Mouse (Mus musculus) limb, embryonic 12.5 days (tissue): ENCODE results near the gene BC034090. TPM values are rescaled to one million over a fixed set of nuclear protein-coding genes. Genes with fewer than 3 reads are reported as not detected.
A peak's percentile ranks its signal among the peaks of the same experiment; 100 is the strongest.
"Not testable (repeated sequence)": the region's sequence is repeated elsewhere in the genome, so short reads cannot be mapped to it uniquely, and the experiment has no call there.

Source experiments
- ATAC-seq: fragments of 200-750 bp; cut with Nextera tagmentation; 2 replicates; pipeline ENCODE4 v1.8.0; 2017; ENCODE audit warnings: low read depth, moderate TSS enrichment; ENCODE audit not compliant: insufficient number of reproducible peaks, insufficient read depth, low FRiP score, low TSS enrichment
- H3K27ac ChIP-seq: fragments of 300-500 bp; sonication (generic); 2 replicates; pipeline ENCODE4 v1.5.1; 2016; ENCODE audit warnings: mild to moderate bottlenecking, moderate library complexity
- H3K27me3 ChIP-seq: fragments of 300-500 bp; sonication (generic); 2 replicates; pipeline ENCODE4 v1.6.1; 2016; ENCODE audit warnings: mild to moderate bottlenecking, moderate library complexity
- H3K36me3 ChIP-seq: fragments of 300-500 bp; sonication (generic); 2 replicates; pipeline ENCODE4 v1.6.1; 2016; ENCODE audit warnings: mild to moderate bottlenecking, moderate library complexity
- H3K4me1 ChIP-seq: fragments of 300-500 bp; sonication (generic); replicated peaks from 2 replicates; pipeline ENCODE4 v1.6.1; 2016
- H3K4me2 ChIP-seq: fragments of 300-500 bp; sonication (generic); 2 replicates; pipeline ENCODE4 v1.6.1; 2016; ENCODE audit warnings: mild to moderate bottlenecking, moderate library complexity
- H3K4me3 ChIP-seq: fragments of 300-500 bp; sonication (generic); replicated peaks from 2 replicates; pipeline ENCODE4 v1.5.1; 2016; ENCODE audit warnings: mild to moderate bottlenecking
- H3K9ac ChIP-seq: fragments of 300-500 bp; sonication (generic); replicated peaks from 2 replicates; pipeline ENCODE4 v1.6.1; 2016; ENCODE audit warnings: mild to moderate bottlenecking, moderate library complexity
- H3K9me3 ChIP-seq: fragments of 300-500 bp; sonication (generic); 2 replicates; pipeline ENCODE4 v1.6.1; 2016; ENCODE audit warnings: mild to moderate bottlenecking, moderate library complexity
- WGBS: fragments of 180-500 bp; shearing (Covaris S2); methylation state at CpG from one replicate; pipeline ENCODE4 v1.1.7; 2016; 5-methylcytosine and 5-hydroxymethylcytosine counted together
- polyA plus RNA-seq: library from polyadenylated mRNA; unstranded; fragments of >200 nt; fragmentation: Nextera tagmentation; extraction: Ambion mirVana; gene quantifications from 2 replicates; pipeline ENCODE4 v1.2.1, GENCODE M21; 2016

Gene BC034090
- polyA plus RNA-seq, 1 experiment from 2014 or later = 8.4 TPM

GRCm38 (mm10) chr1:155184191-155184590, 60.1 kb downstream of the BC034090 start:
- 81% methylated on average over 3 of the region's 3 CpGs for WGBS
- H3K4me2 ChIP-seq = no peak overlapping the region
- H3K27me3 ChIP-seq = no peaks in the 10 kb centered on the region
- peaks cover 65% of the 10 kb centered on the region for H3K36me3 ChIP-seq
- H3K27ac ChIP-seq = no peak overlapping the region
- H3K9me3 ChIP-seq = no peaks in the 10 kb centered on the region
- peaks cover 5% of the 10 kb centered on the region; the same call in 1 of the 2 replicates for H3K4me1 ChIP-seq
- no peak for ATAC-seq
- H3K4me3 ChIP-seq = no peak overlapping the region
- H3K9ac ChIP-seq = no peak overlapping the region

- Histone ChIP-seq H3K27me3 (no peaks in the 10 kb centered on the region), H3K4me1 (no peaks in the 10 kb centered on the region), H3K9me3 (no peaks in the 10 kb centered on the region), H3K4me3 (no peak overlapping the region), H3K4me2 (no peak overlapping the region), H3K27ac (no peak overlapping the region), H3K9ac (no peak overlapping the region), H3K36me3 (peaks cover 89% of the 10 kb centered on the region)
- WGBS = 80% methylated on average over 2 of the region's 2 CpGs
- no peak for ATAC-seq
These were observed 65.9 kb downstream of the BC034090 start for GRCm38 (mm10) chr1:155178192-155178924.

- no peak overlapping the region for H3K27ac ChIP-seq
- H3K36me3 ChIP-seq = peaks cover 55% of the 10 kb centered on the region
- no peak overlapping the region for H3K9ac ChIP-seq
- no peaks in the 10 kb centered on the region for H3K9me3 ChIP-seq
- no peaks in the 10 kb centered on the region for H3K4me1 ChIP-seq
- no peak overlapping the region for H3K4me3 ChIP-seq
- WGBS = 89% methylated on average over 1 of the region's 1 CpGs
- no peak for ATAC-seq
- H3K27me3 ChIP-seq = no peaks in the 10 kb centered on the region
- no peak overlapping the region for H3K4me2 ChIP-seq
These were observed 69.8 kb downstream of the BC034090 start for GRCm38 (mm10) chr1:155174424-155174823.

GRCm38 (mm10) chr1:155173644-155174016, 70.6 kb downstream of the BC034090 start:
- not testable (repeated sequence) for H3K4me3 ChIP-seq, ATAC-seq, H3K4me1 ChIP-seq, H3K9me3 ChIP-seq, H3K9ac ChIP-seq, H3K4me2 ChIP-seq, H3K27ac ChIP-seq, H3K27me3 ChIP-seq
- WGBS = 94% methylated on average over 1 of the region's 1 CpGs
- peaks cover 47% of the 10 kb centered on the region for H3K36me3 ChIP-seq

GRCm38 (mm10) chr1:155172895-155173643, 71.2 kb downstream of the BC034090 start:
- no peak for ATAC-seq
- Histone ChIP-seq H3K4me2 (no peak overlapping the region), H3K9ac (0 out of 2 replicates have a peak overlapping the region, but pooled peaks have one; percentile 8), H3K27ac (no peak overlapping the region), H3K4me3 (no peak overlapping the region), H3K4me1 (no peaks in the 10 kb centered on the region), H3K9me3 (no peaks in the 10 kb centered on the region), H3K36me3 (peaks cover 44% of the 10 kb centered on the region), H3K27me3 (no peaks in the 10 kb centered on the region)
- WGBS = 87% methylated on average over 3 of the region's 3 CpGs

GRCm38 (mm10) chr1:155169935-155170334, 74.3 kb downstream of the BC034090 start:
- Histone ChIP-seq H3K9me3 (no peaks in the 10 kb centered on the region), H3K4me1 (no peaks in the 10 kb centered on the region), H3K4me3 (no peak overlapping the region), H3K9ac (no peak overlapping the region), H3K4me2 (no peak overlapping the region), H3K36me3 (peaks cover 16% of the 10 kb centered on the region), H3K27me3 (no peaks in the 10 kb centered on the region), H3K27ac (no peak overlapping the region)
- no peak for ATAC-seq

GRCm38 (mm10) chr1:155167453-155167852, 76.8 kb downstream of the BC034090 start:
- 83% methylated on average over 3 of the region's 3 CpGs for WGBS
- no peak for ATAC-seq

More at GRCm38 (mm10) chr1:155167453-155167852, 76.8 kb downstream of the BC034090 start:
- Histone ChIP-seq H3K4me1 (peaks cover 7% of the 10 kb centered on the region; the same call in 1 of the 2 replicates), H3K36me3 (peaks cover 4% of the 10 kb centered on the region; the same call in 1 of the 2 replicates), H3K27ac (no peak overlapping the region), H3K9ac (no peak overlapping the region), H3K4me3 (no peak overlapping the region), H3K27me3 (no peaks in the 10 kb centered on the region), H3K9me3 (no peaks in the 10 kb centered on the region), H3K4me2 (no peak overlapping the region)

Other genes starting within 250 kb of the BC034090 start
- 15.8 and 16.1 TPM in 2 replicates for gene Ier5, start 144.8 kb downstream of the BC034090 start, polyA plus RNA-seq
- gene Mr1, start 97.6 kb downstream of the BC034090 start, polyA plus RNA-seq = 4.0 and 5.0 TPM in 2 replicates
- 112 and 113 TPM in 2 replicates for gene Stx6, start 85.7 kb downstream of the BC034090 start, polyA plus RNA-seq
- gene Xpr1, start 173.0 kb upstream of the BC034090 start, polyA plus RNA-seq = 8.6 and 9.6 TPM in 2 replicates